Mouse (Mus musculus) embryonic fibroblast, embryonic 13.5 days (primary cell): ENCODE results near the gene Ifi206.
"Not testable (repeated sequence)": the region's sequence is repeated elsewhere in the genome, so short reads cannot be mapped to it uniquely, and the experiment has no call there.

Experiments used
- CTCF ChIP-seq: IDR thresholded peaks from 2 replicates; pipeline ENCODE4 v1.5.1; 2011; ENCODE audit warnings: mild to moderate bottlenecking, control low read depth, low read length, moderate library complexity, borderline replicate concordance; ENCODE audit not compliant: insufficient read depth
- POLR2A ChIP-seq: IDR thresholded peaks from 2 replicates; pipeline ENCODE4 v1.6.1; 2011; ENCODE audit warnings: low read depth, mild to moderate bottlenecking, control low read depth, low read length, moderate library complexity

GRCm38 (mm10) chr1:173491483-173491882 lies 642 bp upstream of the Ifi206 start:
- not testable (repeated sequence) for TF ChIP-seq CTCF, POLR2A
